In the genomic region with DNA sequence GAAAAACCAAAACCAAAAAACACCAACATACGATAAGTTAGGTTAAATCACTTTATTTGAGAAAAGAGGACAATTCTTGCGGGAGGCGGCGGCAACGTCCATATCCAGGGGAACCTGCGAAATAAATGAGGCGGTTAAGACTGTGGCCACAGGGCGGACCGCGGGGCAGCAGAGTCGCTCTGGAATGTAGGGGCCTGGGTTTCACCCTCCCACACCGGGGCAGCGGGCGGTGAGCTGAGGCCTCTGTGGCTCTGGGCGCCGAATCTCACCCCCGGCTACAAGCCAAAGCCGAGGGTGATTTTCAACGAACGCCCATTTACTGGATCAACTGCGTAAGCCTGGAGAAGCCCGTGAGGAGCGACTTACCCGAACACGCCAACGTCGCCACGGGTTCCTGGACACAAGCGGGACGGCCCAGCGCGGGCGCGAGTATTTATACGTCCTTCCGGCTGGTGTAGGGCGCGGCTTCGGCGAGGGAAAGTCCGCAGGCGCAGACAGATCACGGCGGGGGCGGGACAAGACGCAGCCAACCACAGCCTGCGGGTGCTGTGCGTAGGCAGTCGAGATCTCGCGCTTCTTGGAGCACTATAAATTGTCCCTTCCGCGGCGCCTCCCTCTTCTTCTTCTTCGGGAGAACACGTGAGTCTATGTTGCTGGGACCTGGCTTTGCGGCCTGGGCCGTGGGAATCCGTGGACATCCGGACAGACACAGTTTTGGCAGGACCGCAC, we compare ENCODE assay signal across 8 mouse cellular contexts. TPM values are rescaled to one million over a fixed set of nuclear protein-coding genes. Genes with fewer than 3 reads are reported as not detected.
DNase-seq lines count a peak whose midpoint lies in the region; ATAC-seq and TF ChIP-seq lines count a peak whose summit lies in the region.

No protein-coding gene starts in this region.

- peaks cover 65% of the 10 kb centered on the region for H3K79me2 ChIP-seq in C2C12 (ENCODE audit: control insufficient read depth, insufficient read depth)

- peak overlapping the region; percentile 84 for H3K4me2 ChIP-seq in heart, embryonic 12.5 days
- peak overlapping the region; percentile 75 for H3K4me2 ChIP-seq in kidney, postnatal 0 days (ENCODE audit: low read length)
- H3K4me2 ChIP-seq in liver, embryonic 11.5 days = peak overlapping the region; percentile 80
- peak overlapping the region; percentile 84 for H3K4me2 ChIP-seq in stomach, embryonic 14.5 days (replicated peaks; ENCODE audit: low read depth, low read length)

- peaks cover 53% of the 10 kb centered on the region for H3K4me1 ChIP-seq in erythroblast, embryonic 14.5 days (ENCODE audit: control insufficient read depth)
- peaks cover 29% of the 10 kb centered on the region for H3K4me1 ChIP-seq in heart, embryonic 12.5 days (replicated peaks)
- H3K4me1 ChIP-seq in kidney, postnatal 0 days (replicated peaks; ENCODE audit: insufficient read depth, low read length) = peaks cover 8% of the 10 kb centered on the region
- peaks cover 18% of the 10 kb centered on the region for H3K4me1 ChIP-seq in liver, embryonic 11.5 days (replicated peaks; ENCODE audit: control insufficient read depth, insufficient read depth, low read length)
- peaks cover 17% of the 10 kb centered on the region; the same call in 1 of the 2 replicates for H3K4me1 ChIP-seq in stomach, embryonic 14.5 days (ENCODE audit: control insufficient read depth, insufficient read depth, low read length)

- peak overlapping the region; percentile 98 for H3K9ac ChIP-seq in heart, embryonic 12.5 days
- H3K9ac ChIP-seq in kidney, postnatal 0 days (ENCODE audit: low read depth, low read length) = peak overlapping the region; percentile 94
- peak overlapping the region; percentile 96 for H3K9ac ChIP-seq in liver, embryonic 11.5 days (ENCODE audit: low read depth, low read length)
- peak overlapping the region; percentile 84 for H3K9ac ChIP-seq in stomach, embryonic 14.5 days (replicated peaks; ENCODE audit: low read depth, low read length)

- peak overlapping the region; percentile 93 for H3K27ac ChIP-seq in heart, embryonic 12.5 days (ENCODE audit: poor library complexity, severe bottlenecking)
- H3K27ac ChIP-seq in kidney, postnatal 0 days = peak overlapping the region; percentile 95
- H3K27ac ChIP-seq in liver, embryonic 11.5 days (ENCODE audit: low read depth, low read length) = peak overlapping the region; percentile 80
- peak overlapping the region; percentile 85 for H3K27ac ChIP-seq in stomach, embryonic 14.5 days (ENCODE audit: low read length)

- no peak for TF ChIP-seq CTCF in C2C12 (IDR thresholded peaks at IDR 0.05; ENCODE audit: control insufficient read depth, insufficient read depth, insufficient read length)
- TF ChIP-seq CTCF in brain, embryonic 14.5 days (IDR thresholded peaks at IDR 0.05; ENCODE audit: borderline replicate concordance, extremely low read depth, insufficient read depth, insufficient read length) = no peak
- no peak for TF ChIP-seq CTCF in kidney, postnatal 0 days (IDR thresholded peaks at IDR 0.05; ENCODE audit: low read depth)

- peak; percentile 100 for DNase-seq in brain, embryonic 14.5 days (ENCODE audit: low read depth)
- DNase-seq in kidney, postnatal 0 days (ENCODE audit: low spot score) = peak; percentile 99
- peak; percentile 99 for DNase-seq in liver, embryonic 11.5 days (ENCODE audit: low spot score)
- peak; percentile 98 for DNase-seq in naive thymus-derived CD4-positive, alpha-beta T cell, adult 2 months (ENCODE audit: low read depth)

- peaks cover 24% of the 10 kb centered on the region for H3K79me3 ChIP-seq in C2C12 (ENCODE audit: low read depth)

- H3K27me3 ChIP-seq in C2C12 (ENCODE audit: control insufficient read depth, insufficient read depth, insufficient read length) = no peaks in the 10 kb centered on the region
- no peaks in the 10 kb centered on the region for H3K27me3 ChIP-seq in erythroblast, embryonic 14.5 days (ENCODE audit: control insufficient read depth)
- H3K27me3 ChIP-seq in heart, embryonic 12.5 days (replicated peaks) = no peaks in the 10 kb centered on the region
- H3K27me3 ChIP-seq in kidney, postnatal 0 days (ENCODE audit: insufficient read depth, low read length) = no peaks in the 10 kb centered on the region
- no peaks in the 10 kb centered on the region for H3K27me3 ChIP-seq in liver, embryonic 11.5 days (replicated peaks; ENCODE audit: control insufficient read depth, insufficient read depth, low read length)
- H3K27me3 ChIP-seq in stomach, embryonic 14.5 days (ENCODE audit: control insufficient read depth, insufficient read depth, low read length) = no peaks in the 10 kb centered on the region

- peak; percentile 98 for ATAC-seq in heart, embryonic 12.5 days (ENCODE audit: insufficient number of reproducible peaks, low FRiP score)
- peak; percentile 97 for ATAC-seq in kidney, postnatal 0 days (replicated peaks; ENCODE audit: low FRiP score, low read depth)
- peak; percentile 92 for ATAC-seq in liver, embryonic 11.5 days (replicated peaks; ENCODE audit: low FRiP score)
- peak; percentile 99 for ATAC-seq in stomach, embryonic 14.5 days (ENCODE audit: insufficient number of reproducible peaks, insufficient read depth, low FRiP score, low read depth)

- H3K36me3 ChIP-seq in C2C12 (ENCODE audit: control insufficient read depth, insufficient read depth) = peaks cover 31% of the 10 kb centered on the region
- H3K36me3 ChIP-seq in erythroblast, embryonic 14.5 days (ENCODE audit: control insufficient read depth) = peaks cover 51% of the 10 kb centered on the region
- peaks cover 41% of the 10 kb centered on the region for H3K36me3 ChIP-seq in heart, embryonic 12.5 days
- peaks cover 21% of the 10 kb centered on the region; the same call in 1 of the 2 replicates for H3K36me3 ChIP-seq in kidney, postnatal 0 days (ENCODE audit: insufficient read depth, low read length)
- H3K36me3 ChIP-seq in liver, embryonic 11.5 days (ENCODE audit: control insufficient read depth, insufficient read depth, low read length) = peaks cover 17% of the 10 kb centered on the region
- peaks cover 13% of the 10 kb centered on the region for H3K36me3 ChIP-seq in stomach, embryonic 14.5 days (ENCODE audit: control insufficient read depth, insufficient read depth, low read length)

- peak overlapping the region; percentile 68 for H3K4me3 ChIP-seq in C2C12 (ENCODE audit: insufficient read depth, poor library complexity, severe bottlenecking)
- H3K4me3 ChIP-seq in erythroblast, embryonic 14.5 days (replicated peaks) = peak overlapping the region; percentile 85
- H3K4me3 ChIP-seq in heart, embryonic 12.5 days = peak overlapping the region; percentile 95
- H3K4me3 ChIP-seq in kidney, postnatal 0 days (replicated peaks; ENCODE audit: low read depth, low read length) = peak overlapping the region; percentile 82
- peak overlapping the region; percentile 81 for H3K4me3 ChIP-seq in liver, embryonic 11.5 days (ENCODE audit: low read depth, low read length)
- H3K4me3 ChIP-seq in stomach, embryonic 14.5 days (ENCODE audit: low read depth, low read length) = peak overlapping the region; percentile 78

- WGBS in heart, embryonic 12.5 days = under 1% methylated on average over 61 of the region's 61 CpGs
- WGBS in kidney, postnatal 0 days = under 1% methylated on average over 61 of the region's 61 CpGs
- WGBS in liver, embryonic 11.5 days = under 1% methylated on average over 60 of the region's 61 CpGs
- under 1% methylated on average over 61 of the region's 61 CpGs for WGBS in stomach, embryonic 14.5 days

- no peaks in the 10 kb centered on the region for H3K9me3 ChIP-seq in erythroblast, embryonic 14.5 days (ENCODE audit: control insufficient read depth, low read length)
- H3K9me3 ChIP-seq in heart, embryonic 12.5 days (replicated peaks) = no peaks in the 10 kb centered on the region
- no peaks in the 10 kb centered on the region for H3K9me3 ChIP-seq in kidney, postnatal 0 days (replicated peaks; ENCODE audit: low read length)
- no peaks in the 10 kb centered on the region for H3K9me3 ChIP-seq in liver, embryonic 11.5 days (ENCODE audit: control insufficient read depth, low read length)
- H3K9me3 ChIP-seq in stomach, embryonic 14.5 days (ENCODE audit: control insufficient read depth, low read depth, low read length) = no peaks in the 10 kb centered on the region

- TF ChIP-seq POLR2A in brain, embryonic 14.5 days (IDR thresholded peaks at IDR 0.05; ENCODE audit: borderline replicate concordance, extremely low read depth, insufficient read depth, insufficient read length, poor library complexity, severe bottlenecking) = peak; percentile 85; the same call in 1 of the 2 replicates

- peak overlapping the region; percentile 78 for H3ac ChIP-seq in C2C12 (ENCODE audit: control insufficient read depth, insufficient read length, low read depth)

RNA-seq across cellular contexts. Expression of a gene that starts 1.7 kb away (rescaled TPM):
- 381 TPM for polyA plus RNA-seq in C2C12 (2012; fragmentation: generic; extraction: Trizol)
- polyA plus RNA-seq in brain, embryonic 14.5 days (2012; rRNA removed) = 1,770 and 1,849 TPM in 2 replicates
- polyA plus RNA-seq in erythroblast, embryonic 14.5 days (2012) = 143 and 504 TPM in 2 replicates
- polyA plus RNA-seq in heart, embryonic 12.5 days (2016; fragmentation: Nextera tagmentation; extraction: Ambion mirVana) = 810 and 828 TPM in 2 replicates
- polyA plus RNA-seq in kidney, postnatal 0 days (2015; fragmentation: Nextera tagmentation; extraction: Ambion mirVana) = 1,452 and 1,460 TPM in 2 replicates
- 2,083 and 2,225 TPM in 2 replicates for polyA plus RNA-seq in liver, embryonic 11.5 days (2014; fragmentation: Nextera tagmentation; extraction: Ambion mirVana)
- polyA plus RNA-seq in stomach, embryonic 14.5 days (2014; fragmentation: Nextera tagmentation; extraction: Ambion mirVana) = 1,483 and 1,587 TPM in 2 replicates

RNA-seq across cellular contexts. Expression of a gene that starts 1.8 kb away (rescaled TPM):
- 1.8 TPM for polyA plus RNA-seq in C2C12 (2012; fragmentation: generic; extraction: Trizol)
- 0.54 and 0.64 TPM in 2 replicates for polyA plus RNA-seq in brain, embryonic 14.5 days (2012; rRNA removed)
- polyA plus RNA-seq in erythroblast, embryonic 14.5 days (2012) = 0.19 TPM in 1 of 2 replicates, not detected in the other
- not detected in 2 replicates for polyA plus RNA-seq in heart, embryonic 12.5 days (2016; fragmentation: Nextera tagmentation; extraction: Ambion mirVana)
- polyA plus RNA-seq in kidney, postnatal 0 days (2015; fragmentation: Nextera tagmentation; extraction: Ambion mirVana) = not detected in 2 replicates
- polyA plus RNA-seq in liver, embryonic 11.5 days (2014; fragmentation: Nextera tagmentation; extraction: Ambion mirVana) = 0.25 and 0.27 TPM in 2 replicates
- polyA plus RNA-seq in stomach, embryonic 14.5 days (2014; fragmentation: Nextera tagmentation; extraction: Ambion mirVana) = not detected in 2 replicates

RNA-seq across cellular contexts. Expression of a gene that starts 4.6 kb away (rescaled TPM):
- polyA plus RNA-seq in C2C12 (2012; fragmentation: generic; extraction: Trizol) = 343 TPM
- 245 and 253 TPM in 2 replicates for polyA plus RNA-seq in brain, embryonic 14.5 days (2012; rRNA removed)
- polyA plus RNA-seq in erythroblast, embryonic 14.5 days (2012) = 104 and 106 TPM in 2 replicates
- polyA plus RNA-seq in heart, embryonic 12.5 days (2016; fragmentation: Nextera tagmentation; extraction: Ambion mirVana) = 351 and 363 TPM in 2 replicates
- polyA plus RNA-seq in kidney, postnatal 0 days (2015; fragmentation: Nextera tagmentation; extraction: Ambion mirVana) = 417 and 419 TPM in 2 replicates
- polyA plus RNA-seq in liver, embryonic 11.5 days (2014; fragmentation: Nextera tagmentation; extraction: Ambion mirVana) = 301 and 321 TPM in 2 replicates
- polyA plus RNA-seq in stomach, embryonic 14.5 days (2014; fragmentation: Nextera tagmentation; extraction: Ambion mirVana) = 226 and 259 TPM in 2 replicates

RNA-seq across cellular contexts. Expression of a gene that starts 8.0 kb away (rescaled TPM):
- 0.06 TPM for polyA plus RNA-seq in C2C12 (2012; fragmentation: generic; extraction: Trizol)
- 0.05 and 0.08 TPM in 2 replicates for polyA plus RNA-seq in brain, embryonic 14.5 days (2012; rRNA removed)
- polyA plus RNA-seq in erythroblast, embryonic 14.5 days (2012) = not detected in 2 replicates
- polyA plus RNA-seq in heart, embryonic 12.5 days (2016; fragmentation: Nextera tagmentation; extraction: Ambion mirVana) = 0.34 and 0.76 TPM in 2 replicates
- polyA plus RNA-seq in kidney, postnatal 0 days (2015; fragmentation: Nextera tagmentation; extraction: Ambion mirVana) = 0.36 and 0.38 TPM in 2 replicates
- not detected in 2 replicates for polyA plus RNA-seq in liver, embryonic 11.5 days (2014; fragmentation: Nextera tagmentation; extraction: Ambion mirVana)
- 0.26 TPM in 1 of 2 replicates, not detected in the other for polyA plus RNA-seq in stomach, embryonic 14.5 days (2014; fragmentation: Nextera tagmentation; extraction: Ambion mirVana)

RNA-seq across cellular contexts. Expression of a gene that starts 12.2 kb away (rescaled TPM):
- polyA plus RNA-seq in C2C12 (2012; fragmentation: generic; extraction: Trizol) = 83.8 TPM
- polyA plus RNA-seq in brain, embryonic 14.5 days (2012; rRNA removed) = 75.0 and 95.7 TPM in 2 replicates
- 1.1 and 1.8 TPM in 2 replicates for polyA plus RNA-seq in erythroblast, embryonic 14.5 days (2012)
- polyA plus RNA-seq in heart, embryonic 12.5 days (2016; fragmentation: Nextera tagmentation; extraction: Ambion mirVana) = 45.9 and 49.5 TPM in 2 replicates
- polyA plus RNA-seq in kidney, postnatal 0 days (2015; fragmentation: Nextera tagmentation; extraction: Ambion mirVana) = 50.5 and 57.3 TPM in 2 replicates
- polyA plus RNA-seq in liver, embryonic 11.5 days (2014; fragmentation: Nextera tagmentation; extraction: Ambion mirVana) = 102 and 109 TPM in 2 replicates
- polyA plus RNA-seq in stomach, embryonic 14.5 days (2014; fragmentation: Nextera tagmentation; extraction: Ambion mirVana) = 67.8 and 72.1 TPM in 2 replicates

Comparison
In these comparisons a context has a peak if more than half of its experiments do, and no peak if none do; other contexts are left out.
1. Peak in every context shown above with its lines: DNase-seq, ATAC-seq, H3K4me3 ChIP-seq and H3K27ac ChIP-seq.